Mouse (Mus musculus) heart, embryonic 14.5 days (tissue): ENCODE measurements around the gene Ksr1. TPM values are rescaled to one million over a fixed set of nuclear protein-coding genes. Genes with fewer than 3 reads are reported as not detected.

Source experiments
- ATAC-seq: fragments of 200-750 bp; cut with Nextera tagmentation; 2 replicates; pipeline ENCODE4 v1.8.0; 2017; ENCODE audit warnings: low read depth, moderate TSS enrichment; ENCODE audit not compliant: insufficient number of reproducible peaks, insufficient read depth, low FRiP score
- H3K27ac ChIP-seq, 2 experiments: fragments of 200-500 bp in 1 of 2; fragments of 300-500 bp in 1 of 2; sonication (generic) in 1 of 2; replicated peaks in 1 of 2; 2 replicates each; pipeline ENCODE4 v1.5.1; 2012 to 2014; ENCODE audit warnings: low read depth in 2 of 2, low read length in 2 of 2, control low read depth in 1 of 2, mild to moderate bottlenecking in 1 of 2, mixed read lengths in 1 of 2; ENCODE audit not compliant: control insufficient read depth in 1 of 2, insufficient read depth in 1 of 2
- H3K27me3 ChIP-seq: fragments of 300-500 bp; sonication (generic); 2 replicates; pipeline ENCODE4 v1.6.1; 2014; ENCODE audit warnings: mild to moderate bottlenecking, low read length, control low read depth; ENCODE audit not compliant: control insufficient read depth, insufficient read depth
- H3K36me3 ChIP-seq: fragments of 300-500 bp; sonication (generic); 2 replicates; pipeline ENCODE4 v1.6.1; 2014; ENCODE audit warnings: mild to moderate bottlenecking, control low read depth, low read length, mixed read lengths; ENCODE audit not compliant: control insufficient read depth, insufficient read depth
- H3K4me1 ChIP-seq, 2 experiments: fragments of 200-500 bp in 1 of 2; fragments of 300-500 bp in 1 of 2; sonication (generic) in 1 of 2; 2 replicates each; pipeline ENCODE4 v1.6.1; 2012 to 2014; ENCODE audit warnings: low read length in 2 of 2, control low read depth in 1 of 2, mixed read lengths in 1 of 2; ENCODE audit not compliant: control insufficient read depth in 2 of 2, insufficient read depth in 2 of 2
- H3K4me2 ChIP-seq: fragments of 300-500 bp; sonication (generic); 2 replicates; pipeline ENCODE4 v1.6.1; 2014; ENCODE audit warnings: mild to moderate bottlenecking, low read length
- H3K4me3 ChIP-seq, 2 experiments: fragments of 200-500 bp in 1 of 2; fragments of 300-500 bp in 1 of 2; sonication (generic) in 1 of 2; 2 replicates each; pipeline ENCODE4 v1.5.1; 2012 to 2014; ENCODE audit warnings: low read length in 2 of 2, mild to moderate bottlenecking in 2 of 2, control low read depth in 1 of 2, low read depth in 1 of 2, moderate library complexity in 1 of 2; ENCODE audit not compliant: control insufficient read depth in 1 of 2, insufficient read depth in 1 of 2
- H3K9ac ChIP-seq: fragments of 300-500 bp; sonication (generic); 2 replicates; pipeline ENCODE4 v1.6.1; 2014; ENCODE audit warnings: mild to moderate bottlenecking, low read length
- H3K9me3 ChIP-seq: fragments of 300-500 bp; sonication (generic); 2 replicates; pipeline ENCODE4 v1.6.1; 2016; ENCODE audit warnings: low read length, control low read depth; ENCODE audit not compliant: control insufficient read depth
- WGBS: fragments of 180-500 bp; shearing (Covaris S2); extraction: QIAGEN DNeasy Blood & Tissue Kit; methylation state at CpG from one replicate; pipeline ENCODE4 v1.1.7; 2014; 5-methylcytosine and 5-hydroxymethylcytosine counted together
- polyA plus RNA-seq: library from polyadenylated mRNA; unstranded; fragments of >200 nt; fragmentation: Nextera tagmentation; extraction: Ambion mirVana; gene quantifications from 2 replicates; pipeline ENCODE4 v1.2.1, GENCODE M21; 2014

Ksr1 gene
- polyA plus RNA-seq, 1 experiment from 2014 or later, result 5.8 TPM

DNA sequence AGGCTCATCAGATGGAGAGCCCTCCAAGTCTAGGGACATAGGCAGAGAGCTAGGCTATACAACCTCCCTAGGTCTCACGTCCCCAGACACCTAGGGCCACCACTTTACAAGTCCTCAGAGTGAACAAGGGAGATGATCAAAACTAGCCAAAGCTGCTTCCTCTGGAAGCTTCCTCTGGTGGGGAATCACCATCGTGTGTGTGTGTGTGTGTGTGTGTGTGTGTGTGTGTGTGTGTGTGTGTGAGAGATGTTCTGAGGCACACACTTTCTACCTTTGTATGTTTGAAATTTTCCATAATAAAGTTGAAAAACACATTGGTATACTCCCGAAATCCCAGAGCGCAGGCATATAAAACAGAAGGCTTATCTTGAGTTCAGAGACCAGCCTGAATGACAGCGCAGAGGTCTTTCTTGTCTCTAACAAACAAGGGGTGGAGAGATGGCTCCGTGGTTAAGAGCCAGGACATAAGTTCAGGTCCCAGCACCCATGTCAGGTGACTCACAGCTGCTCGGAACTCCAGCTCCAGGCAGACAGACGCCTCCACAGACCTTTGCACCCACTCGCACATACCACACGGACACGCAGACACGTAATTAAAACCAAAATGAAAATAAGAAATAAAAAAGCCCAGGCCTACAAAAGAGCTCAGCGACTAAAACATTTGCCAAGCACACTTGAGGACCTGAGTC, 11.6 kb downstream of the Ksr1 start:
- peak overlapping the region; percentile 3; the same call in 1 of the 2 replicates for H3K9ac ChIP-seq
- no peak overlapping the region; a peak in 2 of 4 replicates for H3K27ac ChIP-seq

GRCm38 (mm10) chr11:79133961-79134360, 12.2 kb downstream of the Ksr1 start:
- no peak for ATAC-seq
- Histone ChIP-seq H3K9me3 (no peaks in the 10 kb centered on the region), H3K4me2 (no peak overlapping the region), H3K27me3 (no peaks in the 10 kb centered on the region), H3K4me1 (peaks cover 36 to 71% of the 10 kb centered on the region in 2 experiments), H3K27ac (no peak overlapping the region; a peak in 1 of 4 replicates), H3K36me3 (no peaks in the 10 kb centered on the region), H3K9ac (peak overlapping the region; percentile 3; the same call in 1 of the 2 replicates), H3K4me3 (no peak overlapping the region)
- 60% methylated on average over 9 of the region's 9 CpGs for WGBS

More for the DNA sequence above, 11.6 kb downstream of the Ksr1 start:
- Histone ChIP-seq H3K4me2 (no peak overlapping the region), H3K36me3 (no peaks in the 10 kb centered on the region), H3K9me3 (no peaks in the 10 kb centered on the region), H3K4me1 (peaks cover 33 to 69% of the 10 kb centered on the region in 2 experiments), H3K27me3 (no peaks in the 10 kb centered on the region), H3K4me3 (no peak overlapping the region)
- 75% methylated on average over 13 of the region's 13 CpGs for WGBS
- ATAC-seq, result no peak

GRCm38 (mm10) chr11:79133051-79133450, 13.2 kb downstream of the Ksr1 start:
- no peak for ATAC-seq
- H3K36me3 ChIP-seq, result no peaks in the 10 kb centered on the region
- no peaks in the 10 kb centered on the region for H3K9me3 ChIP-seq
- H3K4me1 ChIP-seq, result peaks cover 33 to 62% of the 10 kb centered on the region in 2 experiments
- no peaks in the 10 kb centered on the region for H3K27me3 ChIP-seq
- WGBS, result 87% methylated on average over 5 of the region's 5 CpGs
- H3K4me2 ChIP-seq, result no peak overlapping the region
- no peak overlapping the region for H3K4me3 ChIP-seq
- no peak overlapping the region for H3K9ac ChIP-seq
- H3K27ac ChIP-seq, result no peak overlapping the region

DNA sequence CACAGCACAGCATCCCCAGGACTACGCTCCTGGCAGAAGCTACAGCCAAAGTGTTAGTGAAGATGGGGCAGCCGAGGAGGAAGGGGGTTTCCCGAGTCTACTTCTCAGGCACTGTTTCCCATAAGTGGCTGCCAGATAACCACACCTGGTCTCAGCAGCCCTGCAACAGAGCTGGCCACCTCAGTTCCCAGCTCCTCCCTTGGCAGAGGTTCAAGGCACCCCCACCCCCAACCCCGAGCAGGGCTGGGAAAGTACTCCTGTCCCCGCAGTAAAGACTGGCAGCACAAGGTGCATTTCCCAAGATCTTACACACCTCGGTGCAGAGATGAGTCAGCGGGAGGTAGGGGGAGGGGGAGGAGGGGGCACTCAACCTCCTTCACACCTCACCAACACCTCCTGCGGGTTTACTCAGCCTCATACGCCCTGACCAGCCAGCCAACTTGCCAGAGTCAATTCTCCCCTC, 14.2 kb downstream of the Ksr1 start:
- ATAC-seq, result no peak
- 0 out of 2 replicates have a peak overlapping the region, but pooled peaks have one; percentile 5 for H3K4me2 ChIP-seq

GRCm38 (mm10) chr11:79129388-79130356, 16.5 kb downstream of the Ksr1 start:
- 0 out of 2 replicates have a peak, but pooled peaks cover 3% of the 10 kb centered on the region for H3K9me3 ChIP-seq
- H3K4me2 ChIP-seq, result no peak overlapping the region
- H3K27me3 ChIP-seq, result no peaks in the 10 kb centered on the region
- H3K27ac ChIP-seq, result no peak overlapping the region
- peaks cover 23 to 56% of the 10 kb centered on the region in 2 experiments for H3K4me1 ChIP-seq
- WGBS, result 54% methylated on average over 13 of the region's 13 CpGs
- H3K9ac ChIP-seq, result no peak overlapping the region
- no peaks in the 10 kb centered on the region for H3K36me3 ChIP-seq
- ATAC-seq, result no peak
- no peak overlapping the region for H3K4me3 ChIP-seq

More for the DNA sequence above, 14.2 kb downstream of the Ksr1 start:
- H3K9me3 ChIP-seq, result 0 out of 2 replicates have a peak, but pooled peaks cover 3% of the 10 kb centered on the region
- peaks cover 33 to 66% of the 10 kb centered on the region in 2 experiments for H3K4me1 ChIP-seq
- H3K27ac ChIP-seq, result 0 out of 4 replicates have a peak overlapping the region, but pooled peaks of 1 of the 2 experiments have one; percentile 19
- H3K9ac ChIP-seq, result 0 out of 2 replicates have a peak overlapping the region, but pooled peaks have one; percentile 16
- H3K27me3 ChIP-seq, result no peaks in the 10 kb centered on the region
- 35% methylated on average over 9 of the region's 9 CpGs for WGBS
- H3K36me3 ChIP-seq, result no peaks in the 10 kb centered on the region
- no peak overlapping the region for H3K4me3 ChIP-seq

- Histone ChIP-seq H3K9ac (no peak overlapping the region), H3K9me3 (0 out of 2 replicates have a peak, but pooled peaks cover 3% of the 10 kb centered on the region), H3K4me2 (no peak overlapping the region), H3K4me1 (peaks cover 20 to 51% of the 10 kb centered on the region in 2 experiments), H3K36me3 (no peaks in the 10 kb centered on the region), H3K4me3 (no peak overlapping the region), H3K27ac (no peak overlapping the region), H3K27me3 (no peaks in the 10 kb centered on the region)
- ATAC-seq, result no peak
- WGBS, result 86% methylated on average over 7 of the region's 7 CpGs
Measured at GRCm38 (mm10) chr11:79128233-79128632, 18.0 kb downstream of the Ksr1 start.

- H3K27me3 ChIP-seq, result no peaks in the 10 kb centered on the region
- peaks cover 16 to 46% of the 10 kb centered on the region in 2 experiments for H3K4me1 ChIP-seq
- H3K36me3 ChIP-seq, result no peaks in the 10 kb centered on the region
- no peak overlapping the region for H3K4me3 ChIP-seq
- H3K27ac ChIP-seq, result no peak overlapping the region
- H3K9me3 ChIP-seq, result 0 out of 2 replicates have a peak, but pooled peaks cover 3% of the 10 kb centered on the region
- 57% methylated on average over 3 of the region's 3 CpGs for WGBS
- ATAC-seq, result no peak
- H3K4me2 ChIP-seq, result no peak overlapping the region
- no peak overlapping the region for H3K9ac ChIP-seq
Measured at GRCm38 (mm10) chr11:79126963-79127362, 19.2 kb downstream of the Ksr1 start.
